Mouse (Mus musculus) ovary, adult 18-20 months (tissue): Measurements from ENCODE around the gene Olfr1438-ps1.
"Not testable (repeated sequence)": the region's sequence is repeated elsewhere in the genome, so short reads cannot be mapped to it uniquely, and the experiment has no call there.

ENCODE experiments used
- DNase-seq: peaks from one replicate; pipeline ENCODE4 v3.0.0; 2022; ENCODE audit warnings: low spot score, mixed read lengths

Olfr1438-ps1 gene

DNA sequence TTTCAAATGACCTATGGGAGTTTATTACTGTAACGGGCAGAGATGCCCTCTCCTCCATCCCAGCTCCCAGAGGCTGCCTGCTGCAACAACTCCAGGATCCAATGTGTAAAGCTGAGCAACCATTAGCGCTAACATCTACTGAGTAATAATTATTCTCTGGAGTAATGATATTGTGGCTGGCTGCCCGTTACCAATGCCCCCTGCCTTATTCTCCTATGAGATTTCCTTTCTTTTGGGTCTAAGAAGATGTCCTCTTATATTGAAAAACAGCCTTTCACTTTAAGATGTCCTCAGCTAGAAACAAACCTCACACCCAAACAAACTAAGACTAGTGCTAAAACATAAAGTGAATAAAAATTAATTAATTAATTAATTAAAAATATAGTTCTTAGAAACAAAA lies at the start of gene Olfr1438-ps1:
Gene Olfr1438-ps1, minus strand, starts transcription at position 101 of the 400 bp plus-strand sequence.
- DNase-seq = no peak

DNA sequence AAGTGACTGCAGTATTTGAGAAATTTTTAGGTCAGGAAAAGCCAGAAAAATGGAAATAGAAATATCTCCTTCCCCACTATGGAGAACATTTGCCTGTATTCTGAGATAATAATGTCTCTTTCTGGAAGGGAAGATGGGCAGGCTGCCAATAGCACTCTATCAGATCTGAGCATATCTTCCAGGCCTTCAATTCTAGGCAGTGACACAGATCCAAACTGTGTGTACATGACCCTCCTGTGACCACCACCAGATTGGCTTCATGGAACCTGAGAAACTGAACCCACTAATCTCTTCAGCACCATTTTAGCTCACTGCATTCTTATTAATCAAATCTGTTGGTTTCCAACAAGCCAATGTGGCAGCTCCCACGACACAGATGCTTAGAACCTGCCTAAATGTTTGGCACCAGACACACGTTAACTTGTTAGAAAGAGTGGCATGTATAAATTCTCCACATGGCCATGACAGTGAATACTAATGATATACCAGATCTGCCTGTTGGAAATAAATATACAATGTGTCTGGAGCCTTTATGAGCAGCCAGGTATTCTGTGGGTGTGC lies 38.8 kb upstream of the Olfr1438-ps1 start:
- DNase-seq = no peak

DNA sequence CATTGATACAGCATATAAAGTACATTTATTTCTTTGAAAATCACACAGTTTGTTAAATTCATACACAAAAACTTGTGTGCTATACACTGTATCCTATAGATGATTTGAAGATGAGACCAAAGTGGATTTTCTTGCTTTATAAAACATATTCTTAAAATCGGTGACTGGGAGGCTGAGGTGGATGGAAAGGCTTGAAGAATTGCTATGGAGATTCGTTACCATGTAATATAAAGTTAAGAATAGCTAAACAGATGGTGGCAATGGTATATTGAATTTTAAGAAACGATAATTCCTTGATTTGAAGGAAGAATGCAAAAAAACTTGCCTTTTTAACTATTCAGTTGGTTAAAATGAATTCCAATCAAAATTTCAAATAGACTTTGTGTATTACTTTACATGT lies 37.3 kb upstream of the Olfr1438-ps1 start:
- DNase-seq = no peak

DNA sequence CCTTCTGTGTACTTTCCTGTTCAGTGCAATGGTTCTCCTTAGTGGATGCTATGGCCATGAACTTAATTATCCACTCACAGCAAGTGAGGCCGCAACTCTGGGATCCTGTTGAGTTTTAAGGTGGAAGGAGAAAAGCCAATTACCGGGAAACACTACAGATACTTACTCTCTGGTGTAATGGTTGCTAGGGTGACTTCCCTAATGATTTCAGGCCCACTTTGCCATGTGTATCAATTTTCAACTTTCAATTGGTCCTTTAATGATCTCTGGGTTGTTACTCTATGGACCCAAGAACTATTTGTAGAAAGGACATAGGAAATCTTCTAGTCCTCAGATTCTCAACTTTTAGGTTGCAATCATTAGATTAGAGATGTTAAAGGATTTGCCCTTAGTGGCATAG lies 10.7 kb downstream of the Olfr1438-ps1 start, which contains the start of gene Olfr1437:
Gene Olfr1437, minus strand, starts transcription at position 101 of the 400 bp plus-strand sequence.
- DNase-seq = no peak

DNA sequence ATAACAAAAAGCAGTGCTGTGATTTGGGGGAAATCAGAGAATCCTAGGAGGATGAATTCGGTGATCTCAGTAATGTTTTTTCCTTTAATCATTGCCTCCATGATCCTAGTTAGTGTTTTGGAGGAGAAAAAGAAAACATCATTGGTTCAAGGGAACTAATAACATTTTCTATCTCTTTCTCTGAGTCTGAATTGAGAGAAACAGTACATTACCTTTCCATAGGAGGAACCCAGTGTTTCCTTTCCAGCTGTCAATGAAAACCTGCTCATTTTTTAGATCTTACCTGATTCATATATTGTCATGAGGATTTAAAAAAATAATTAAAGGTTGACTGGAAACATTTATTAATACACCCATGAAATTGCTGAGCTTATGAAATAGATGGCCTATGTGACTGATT lies 36.7 kb downstream of the Olfr1438-ps1 start, which contains the start of gene Olfr1436:
Gene Olfr1436, minus strand, starts transcription at position 101 of the 400 bp plus-strand sequence.
- not testable (repeated sequence) for DNase-seq

DNA sequence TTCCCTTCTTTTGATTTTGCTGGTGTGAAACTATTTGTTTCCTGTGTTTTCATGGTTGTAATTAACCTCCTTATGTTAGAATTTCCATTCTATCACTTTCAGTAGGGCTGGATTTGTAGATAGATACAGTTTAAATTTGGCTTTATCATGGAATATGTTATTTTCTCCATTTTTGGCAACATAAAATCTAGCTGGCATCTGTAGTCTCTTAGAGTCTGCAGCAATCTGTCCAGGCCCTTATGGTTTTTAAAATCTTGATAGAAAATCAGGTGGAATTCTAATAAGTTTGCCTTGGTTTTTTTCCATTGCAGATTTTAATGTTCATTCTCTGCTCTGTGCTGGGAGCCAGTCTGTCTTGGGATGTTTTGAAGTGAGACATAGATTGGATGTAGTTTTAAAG lies 42.7 kb downstream of the Olfr1438-ps1 start:
- no peak for DNase-seq

DNA sequence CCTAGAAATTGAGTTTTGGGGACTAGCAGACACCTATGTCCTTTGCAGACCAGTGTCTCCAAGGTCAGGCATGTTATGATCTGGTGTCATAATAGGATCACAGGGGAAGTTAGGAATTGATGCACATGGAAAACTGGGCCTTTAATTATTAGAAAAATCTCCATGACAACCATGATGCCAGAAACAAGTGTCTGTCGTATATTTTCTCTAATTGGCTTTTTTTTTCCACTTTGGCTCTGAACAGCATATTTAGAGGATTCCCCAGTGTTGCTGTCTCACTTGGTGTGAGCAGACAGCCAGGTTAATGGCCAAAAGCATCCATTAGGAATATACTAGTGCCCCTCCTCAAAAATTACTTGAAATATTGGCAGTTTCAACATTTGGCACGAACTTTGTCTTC lies 56.2 kb downstream of the Olfr1438-ps1 start, which contains the start of gene Olfr1434:
Gene Olfr1434, plus strand, starts transcription at position 301 of the 400 bp plus-strand sequence.
- no peak for DNase-seq
